Mouse (Mus musculus): ENCODE measurements around the gene Fbxw26. TPM values are rescaled to one million over a fixed set of nuclear protein-coding genes. Genes with fewer than 3 reads are reported as not detected.
"Not testable (repeated sequence)": the region's sequence is repeated elsewhere in the genome, so short reads cannot be mapped to it uniquely, and the experiment has no call there.

Gene Fbxw26
- total RNA-seq (2021), result not detected
- long read RNA-seq, experiment 1, result 0 reads
- long read RNA-seq, experiment 2, result 0 reads

DNA sequence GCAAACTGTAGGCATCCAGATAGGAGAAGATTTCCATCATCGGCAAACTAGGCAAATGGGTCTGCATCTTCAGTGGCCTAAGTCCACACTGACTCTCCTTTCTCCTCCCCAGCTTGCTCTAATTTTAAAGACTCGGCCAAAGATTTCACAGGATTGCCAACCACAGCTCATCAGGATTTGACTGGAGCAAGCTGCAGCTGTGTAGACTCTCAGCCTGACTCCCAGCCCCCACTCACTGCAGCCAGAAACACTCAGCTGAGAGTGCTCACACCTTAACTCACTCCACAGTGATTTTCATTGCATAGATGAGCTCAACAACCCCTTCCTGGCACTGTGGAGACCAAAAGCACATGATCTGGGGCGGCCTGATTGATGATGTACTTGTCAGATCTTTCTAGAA is at the start of gene Fbxw26:
TSS of gene Fbxw26 (minus strand) at position 101 of the 400 bp plus-strand sequence.
- not testable (repeated sequence) for DNase-seq

- DNase-seq, result no peak
Measured at GRCm38 (mm10) chr9:109795221-109795620, 49.3 kb upstream of the Fbxw26 start.

DNA sequence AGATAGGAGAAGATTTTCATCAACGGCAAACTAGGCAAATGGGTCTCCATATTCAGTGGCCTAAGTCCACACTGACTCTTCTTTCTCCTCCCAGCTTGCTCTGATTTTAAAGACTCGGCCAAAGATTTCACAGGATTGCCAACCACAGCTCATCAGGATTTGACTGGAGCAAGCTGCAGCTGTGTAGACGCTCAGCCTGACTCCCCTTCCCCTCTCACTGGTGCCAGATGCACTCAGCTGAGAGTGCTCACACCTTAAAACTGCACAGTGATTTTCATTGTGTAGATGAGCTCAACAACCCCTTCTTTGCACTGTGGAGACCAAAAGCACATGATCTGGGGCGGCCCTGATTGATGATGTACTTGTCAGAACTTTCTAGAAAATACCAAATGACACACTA is 44.7 kb upstream of the Fbxw26 start, which contains the start of gene Fbxw27:
TSS of gene Fbxw27 (minus strand) at position 101 of the 400 bp plus-strand sequence.
- not testable (repeated sequence) for DNase-seq

DNA sequence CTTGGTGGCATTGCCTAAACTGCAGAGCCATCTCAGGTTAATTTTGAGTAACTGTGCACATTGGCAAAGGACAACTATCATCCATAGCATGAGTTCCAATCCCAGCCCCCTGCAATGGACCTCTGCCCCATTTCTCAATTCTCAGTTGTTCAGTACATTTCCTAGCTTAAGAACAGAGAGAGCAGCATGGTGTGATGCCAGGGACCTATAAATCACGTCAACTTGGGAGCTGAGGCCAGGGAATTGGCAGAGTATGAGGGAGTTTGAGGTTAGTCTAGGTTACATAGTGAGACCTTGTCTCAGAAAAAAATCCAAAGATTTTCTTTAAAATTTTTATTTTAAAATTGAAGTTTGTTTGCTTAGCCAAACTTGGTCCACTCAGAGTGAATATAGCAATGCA is 21.0 kb upstream of the Fbxw26 start:
- not testable (repeated sequence) for DNase-seq

- not testable (repeated sequence) for DNase-seq
Measured at GRCm38 (mm10) chr9:109702600-109702999, 43.3 kb downstream of the Fbxw26 start, which contains the start of gene Fbxw18. Gene Fbxw18 (minus strand): TSS chr9:109702700.

DNA sequence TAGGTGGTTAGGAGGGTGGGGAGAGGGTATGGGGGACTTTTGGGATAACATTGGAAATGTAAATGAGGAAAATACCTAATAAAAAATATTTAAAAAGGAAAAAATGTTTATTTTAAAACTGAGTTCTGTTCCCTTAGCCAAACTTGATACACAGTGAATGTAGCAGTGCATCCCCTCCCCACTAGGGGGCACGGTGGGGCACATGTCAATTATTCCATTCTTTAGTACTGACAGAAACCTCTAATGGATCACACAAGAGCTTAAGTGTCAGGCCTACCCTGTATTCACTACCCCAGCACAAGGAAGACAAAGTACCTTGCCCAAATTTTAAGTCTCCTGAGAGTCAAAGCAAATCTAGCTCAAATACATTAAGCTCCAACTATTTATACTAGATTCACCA is 60.6 kb downstream of the Fbxw26 start:
- peak; percentile 44 for DNase-seq

Other genes starting within 250 kb of the Fbxw26 start
- not detected for gene Fbxw15, start 177.8 kb downstream of the Fbxw26 start, total RNA-seq (2021)
- not detected for gene Fbxw24, start 120.0 kb downstream of the Fbxw26 start, total RNA-seq (2021)
- gene Fbxw25, start 81.4 kb downstream of the Fbxw26 start, total RNA-seq (2021), result not detected
- not detected for gene Fbxw18, start 43.4 kb downstream of the Fbxw26 start, total RNA-seq (2021)
- not detected for gene Fbxw27, start 44.6 kb upstream of the Fbxw26 start, total RNA-seq (2021)
- gene Spink8, start 66.2 kb upstream of the Fbxw26 start, total RNA-seq (2021), result not detected
- gene Nme6, start 86.7 kb upstream of the Fbxw26 start, total RNA-seq (2021), result 10 to 100 TPM; 23.5 to 23.7 TPM
- gene Camp, start 103.5 kb upstream of the Fbxw26 start, total RNA-seq (2021), result 1 to 10 TPM in 1 of 2 experiments, not detected in 1; 7.8 TPM
- 1 to 10 TPM; 6.2 to 9.2 TPM for gene Cdc25a, start 129.5 kb upstream of the Fbxw26 start, total RNA-seq (2021)
- gene Map4, start 185.4 kb upstream of the Fbxw26 start, total RNA-seq (2021), result 100 to 1,000 TPM; 466 to 507 TPM